Mouse (Mus musculus) skeletal muscle tissue, postnatal 0 days (tissue): ENCODE results near the gene Pnmal2. TPM values are rescaled to one million over a fixed set of nuclear protein-coding genes. Genes with fewer than 3 reads are reported as not detected.

ENCODE experiments used
- polyA plus RNA-seq: library from polyadenylated mRNA; unstranded; fragments of >200 nt; fragmentation: Nextera tagmentation; extraction: Ambion mirVana; gene quantifications from 2 replicates; pipeline ENCODE4 v1.2.1, GENCODE M21; 2015

Gene Pnmal2
- polyA plus RNA-seq: 27.5 and 27.9 TPM in 2 replicates

DNA sequence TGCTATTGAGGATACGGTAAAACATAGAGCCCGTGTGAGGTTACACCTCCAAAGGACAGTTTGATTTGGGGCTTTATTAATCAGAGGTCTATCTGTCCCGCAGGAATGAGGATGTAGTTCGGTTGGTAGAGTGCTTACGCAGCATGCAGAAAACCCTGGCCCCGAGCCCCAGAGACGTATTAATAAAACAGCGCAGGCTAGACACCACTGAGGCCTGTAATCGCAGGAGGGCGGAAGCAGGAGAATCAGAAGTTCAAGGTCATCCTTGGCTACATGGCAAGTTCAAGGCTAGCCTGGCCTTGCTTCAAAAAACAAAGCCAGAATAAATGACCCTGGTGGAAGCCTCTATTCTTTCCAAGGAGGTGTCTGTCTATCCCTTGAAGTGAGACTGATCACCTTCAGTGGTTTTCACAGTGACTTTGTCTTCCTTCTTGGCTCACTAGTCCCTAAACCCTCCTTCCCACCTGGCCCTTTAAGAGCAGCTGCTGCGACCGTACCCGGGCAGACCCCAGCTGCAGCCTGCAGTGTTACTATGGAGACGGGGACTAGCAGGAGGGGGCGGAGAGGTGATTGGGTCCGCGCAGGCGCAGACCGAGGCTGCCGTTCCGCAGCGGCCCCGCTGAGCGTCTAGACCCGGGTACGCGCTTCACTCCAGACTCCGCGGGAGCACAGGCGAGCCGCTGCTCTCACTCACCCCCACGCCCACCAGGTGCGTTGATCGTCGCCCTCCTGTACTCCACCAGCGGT lies at the start of gene Pnmal2:
Gene Pnmal2, plus strand, starts transcription at position 622 of the 747 bp plus-strand sequence.

DNA sequence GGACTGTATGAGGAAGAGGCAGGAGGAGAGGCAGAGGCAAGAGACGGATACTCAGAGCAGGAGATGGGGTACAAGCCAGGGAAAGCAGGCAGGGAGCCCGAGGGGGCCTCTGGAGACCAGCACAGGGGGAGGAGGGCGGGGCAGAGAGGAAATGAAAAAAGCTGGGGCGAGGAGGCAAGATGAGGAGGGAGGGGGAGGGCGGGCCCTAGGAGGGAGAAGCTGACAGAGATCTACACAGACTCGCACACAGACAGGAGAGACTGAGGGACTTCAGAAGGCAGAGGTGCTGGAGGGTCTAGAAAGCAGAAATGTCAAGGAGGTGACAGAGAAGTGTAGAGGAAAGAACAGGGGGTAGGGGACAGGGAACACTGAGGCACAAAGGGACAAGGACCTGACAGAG lies 38.2 kb upstream of the Pnmal2 start, which contains the start of gene Ptgir:
Gene Ptgir, plus strand, starts transcription at position 210 of the 400 bp plus-strand sequence.

DNA sequence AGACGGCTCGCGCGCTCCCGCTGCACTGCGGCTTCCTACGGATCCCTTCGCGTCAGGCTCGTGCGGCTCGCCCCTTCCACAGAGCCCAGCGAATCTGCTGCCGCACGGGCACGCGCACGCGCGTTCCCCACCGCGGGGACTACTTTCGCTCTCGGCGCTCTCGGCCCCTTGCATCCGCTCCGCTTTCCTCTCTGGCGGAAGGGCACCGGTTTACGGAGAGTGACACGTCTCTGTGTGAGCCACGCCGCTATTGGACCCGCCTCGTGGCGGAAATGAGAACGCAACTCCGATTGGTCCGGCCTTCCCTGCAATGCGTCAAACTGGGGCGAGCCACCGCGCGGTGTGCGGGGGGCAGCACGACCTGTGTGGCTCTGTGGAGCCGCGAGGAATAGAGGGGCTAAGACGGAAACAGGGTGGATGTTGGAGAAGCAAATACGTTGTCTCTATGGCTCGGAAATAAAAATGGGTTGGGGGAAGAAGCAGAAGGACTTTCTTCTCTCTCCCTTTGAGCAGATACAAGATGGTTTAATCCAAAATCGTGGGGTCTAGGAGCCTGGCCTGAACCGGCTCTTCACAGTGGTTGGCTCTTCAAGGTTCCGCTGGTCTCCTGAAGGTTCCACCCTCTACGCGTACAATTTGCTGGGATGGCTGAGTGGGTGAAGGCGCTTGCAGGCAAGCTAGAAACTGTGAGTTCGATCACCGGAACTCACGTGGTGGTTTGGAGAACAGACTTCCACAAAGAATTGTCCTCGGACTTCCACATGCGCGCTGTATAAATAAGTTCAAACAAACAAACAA lies 20.2 kb upstream of the Pnmal2 start, which contains the start of gene Calm3:
Gene Calm3, minus strand, starts transcription at position 78 of the 798 bp plus-strand sequence.

DNA sequence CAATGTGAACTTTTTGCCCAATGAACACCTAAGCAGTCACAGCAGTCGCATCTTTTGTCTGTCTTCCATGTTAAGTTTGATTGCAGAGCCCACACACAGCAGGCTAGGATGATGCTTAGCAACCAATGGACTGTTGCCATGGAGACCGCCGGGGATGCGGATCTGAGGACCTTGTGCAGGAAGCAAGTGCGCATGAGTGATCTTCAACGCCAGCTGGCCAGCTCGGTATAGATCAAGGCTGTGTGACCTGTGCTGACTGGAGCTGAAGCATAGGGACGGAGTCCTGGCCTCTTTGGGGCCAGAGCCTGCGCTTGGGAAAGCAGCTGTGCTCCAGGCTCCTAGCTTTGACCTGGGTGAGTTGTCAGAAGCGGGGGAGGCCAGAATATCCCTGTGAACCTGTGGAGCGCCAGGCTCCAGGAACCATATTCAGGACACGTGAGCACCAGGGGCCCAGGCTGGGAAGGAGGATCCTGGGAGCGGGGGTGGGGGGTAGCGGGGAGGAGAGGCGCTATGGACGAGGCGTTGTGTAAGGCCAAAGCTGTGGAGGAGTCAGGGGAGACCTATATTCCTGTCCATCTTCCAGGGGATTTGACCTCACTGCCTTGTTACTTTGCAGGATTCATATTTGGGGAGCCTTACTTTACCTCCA lies 15.2 kb downstream of the Pnmal2 start, which contains the start of gene Pnmal1:
Gene Pnmal1, plus strand, starts transcription at position 141 of the 649 bp plus-strand sequence.

DNA sequence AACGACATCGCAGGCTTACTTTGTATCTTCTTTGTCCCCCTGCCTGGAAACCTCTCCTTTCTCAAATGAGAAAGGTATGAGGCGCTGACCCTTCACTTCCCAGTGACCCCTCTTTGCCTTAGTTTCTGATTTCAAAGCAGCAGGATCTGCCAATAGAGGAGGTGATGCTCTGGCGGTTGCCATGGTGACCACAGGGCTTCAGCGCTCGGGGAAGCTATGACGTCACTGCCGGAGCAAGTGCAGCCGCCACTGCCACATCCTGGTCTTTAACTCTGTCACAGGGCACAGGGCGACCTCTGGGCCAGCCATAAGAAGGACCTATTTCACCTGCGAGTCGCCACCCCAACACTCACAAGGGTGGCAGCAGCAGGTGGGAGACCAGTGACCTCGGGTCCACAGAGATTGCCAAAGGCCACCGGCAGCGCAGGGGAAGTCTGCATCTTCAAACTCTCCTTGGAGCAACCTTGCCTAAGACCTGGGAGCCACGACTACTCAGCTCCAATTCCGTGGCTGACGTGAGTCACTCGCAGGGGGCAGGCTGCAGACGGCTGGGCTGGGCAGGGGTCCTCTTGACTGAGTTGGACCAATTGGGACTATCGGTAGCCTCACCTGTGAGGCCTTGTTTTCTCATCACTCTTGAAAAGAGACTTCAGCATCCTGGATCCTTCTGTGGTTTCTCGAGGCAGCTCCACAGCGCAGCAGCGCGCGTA lies 38.5 kb downstream of the Pnmal2 start, which contains the start of gene Gm42372:
Gene Gm42372, plus strand, starts transcription at position 228 of the 710 bp plus-strand sequence.

DNA sequence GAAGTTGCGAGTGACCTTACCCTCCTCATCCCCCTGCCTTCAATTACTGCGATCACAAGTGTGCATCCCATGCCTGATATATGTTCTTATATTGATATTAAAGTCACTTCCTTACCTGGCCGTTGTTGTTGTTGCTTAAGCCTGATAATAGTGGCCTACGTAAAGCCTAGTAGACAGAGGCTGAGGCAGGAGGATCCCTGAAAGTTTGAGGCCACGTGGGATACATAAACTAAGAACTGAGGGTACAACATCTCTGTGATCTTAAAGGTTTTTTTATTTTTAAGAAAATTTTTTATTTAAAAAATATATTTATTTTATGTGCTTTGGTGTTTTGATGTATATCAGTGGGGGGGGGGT lies 47.9 kb downstream of the Pnmal2 start, which contains the start of gene Ccdc8:
Gene Ccdc8, plus strand, starts transcription at position 258 of the 357 bp plus-strand sequence.

Other genes with a start within 250 kb of the Pnmal2 start
- gene Ceacam9, start 222.8 kb upstream of the Pnmal2 start, polyA plus RNA-seq: not detected in 2 replicates
- 133 and 164 TPM in 2 replicates for gene Ap2s1, start 206.3 kb upstream of the Pnmal2 start, polyA plus RNA-seq
- 28.7 and 76.6 TPM in 2 replicates for gene Slc1a5, start 163.3 kb upstream of the Pnmal2 start, polyA plus RNA-seq
- gene Strn4, start 128.8 kb upstream of the Pnmal2 start, polyA plus RNA-seq: 38.7 and 38.9 TPM in 2 replicates
- 16.7 and 18.5 TPM in 2 replicates for gene Fkrp, start 128.0 kb upstream of the Pnmal2 start, polyA plus RNA-seq
- gene Prkd2, start 101.8 kb upstream of the Pnmal2 start, polyA plus RNA-seq: 7.3 and 8.5 TPM in 2 replicates
- gene Dact3, start 69.4 kb upstream of the Pnmal2 start, polyA plus RNA-seq: 2.1 and 3.8 TPM in 2 replicates
- 2.1 and 2.2 TPM in 2 replicates for gene Gng8, start 52.9 kb upstream of the Pnmal2 start, polyA plus RNA-seq
- 1.7 and 1.9 TPM in 2 replicates for gene Ptgir, start 38.2 kb upstream of the Pnmal2 start, polyA plus RNA-seq
- gene Calm3, start 20.6 kb upstream of the Pnmal2 start, polyA plus RNA-seq: 46.4 and 58.8 TPM in 2 replicates
- gene Pnmal1, start 15.0 kb downstream of the Pnmal2 start, polyA plus RNA-seq: 0.33 and 0.38 TPM in 2 replicates
- gene Gm42372, start 38.4 kb downstream of the Pnmal2 start, polyA plus RNA-seq: 0.03 TPM in 1 of 2 replicates, not detected in the other
- gene Ccdc8, start 48.0 kb downstream of the Pnmal2 start, polyA plus RNA-seq: 12.8 and 14.3 TPM in 2 replicates
- 67.2 and 70.1 TPM in 2 replicates for gene Ppp5c, start 83.2 kb downstream of the Pnmal2 start, polyA plus RNA-seq
- gene Hif3a, start 117.7 kb downstream of the Pnmal2 start, polyA plus RNA-seq: 6.8 TPM in 2 replicates
- 0.23 and 0.27 TPM in 2 replicates for gene Psg16, start 129.4 kb downstream of the Pnmal2 start, polyA plus RNA-seq
- gene Ceacam3, start 205.6 kb downstream of the Pnmal2 start, polyA plus RNA-seq: not detected in 2 replicates